Mouse (Mus musculus) mesoderm, embryonic 11.5 days (tissue): ENCODE data around the gene Dcaf4.

ENCODE experiments used
- DNase-seq: peaks from one replicate; pipeline ENCODE4 v3.0.0-alpha.2; 2012; ENCODE audit warnings: low read depth, low spot score

The Dcaf4 gene

GRCm38 (mm10) chr12:83520311-83520890, at the start of gene Dcaf4:
TSS of gene Dcaf4 (plus strand) at chr12:83520466.
- peak; percentile 95 for DNase-seq

- DNase-seq, result no peak
Measured at GRCm38 (mm10) chr12:83471760-83472159, 48.5 kb upstream of the Dcaf4 start.

GRCm38 (mm10) chr12:83473987-83474600, 46.2 kb upstream of the Dcaf4 start:
- DNase-seq, result no peak

GRCm38 (mm10) chr12:83475419-83475818, 44.8 kb upstream of the Dcaf4 start:
- no peak for DNase-seq

- no peak for DNase-seq
Measured at GRCm38 (mm10) chr12:83476277-83476676, 44.0 kb upstream of the Dcaf4 start.

GRCm38 (mm10) chr12:83479140-83479539, 41.1 kb upstream of the Dcaf4 start:
- DNase-seq, result no peak

- DNase-seq, result no peak
Measured at GRCm38 (mm10) chr12:83479818-83480401, 40.4 kb upstream of the Dcaf4 start.

- DNase-seq, result peak; percentile 61
Measured at GRCm38 (mm10) chr12:83481439-83481838, 38.8 kb upstream of the Dcaf4 start.

GRCm38 (mm10) chr12:83483653-83484052, 36.6 kb upstream of the Dcaf4 start:
- no peak for DNase-seq

- DNase-seq, result no peak
Measured at GRCm38 (mm10) chr12:83484855-83485745, 35.2 kb upstream of the Dcaf4 start.

GRCm38 (mm10) chr12:83485911-83486670, 34.2 kb upstream of the Dcaf4 start:
- DNase-seq, result no peak

- DNase-seq, result peak; percentile 53
Measured at GRCm38 (mm10) chr12:83486671-83487461, 33.4 kb upstream of the Dcaf4 start.

GRCm38 (mm10) chr12:83487476-83487991, 32.7 kb upstream of the Dcaf4 start, which contains the start of gene Dpf3:
TSS of gene Dpf3 (minus strand) at chr12:83487716.
- peak; percentile 97 for DNase-seq

- no peak for DNase-seq
Measured at GRCm38 (mm10) chr12:83488211-83488941, 31.9 kb upstream of the Dcaf4 start.

GRCm38 (mm10) chr12:83489748-83490147, 30.5 kb upstream of the Dcaf4 start:
- no peak for DNase-seq

- no peak for DNase-seq
Measured at GRCm38 (mm10) chr12:83491609-83492008, 28.7 kb upstream of the Dcaf4 start.

- DNase-seq, result no peak
Measured at GRCm38 (mm10) chr12:83492808-83493207, 27.5 kb upstream of the Dcaf4 start.

- no peak for DNase-seq
Measured at GRCm38 (mm10) chr12:83494196-83494595, 26.1 kb upstream of the Dcaf4 start.

- DNase-seq, result no peak
Measured at GRCm38 (mm10) chr12:83495248-83495960, 24.9 kb upstream of the Dcaf4 start.
